Mouse (Mus musculus) lung, adult 2 months (tissue): ENCODE results near the gene Stx4a.

Experiments used
- CTCF ChIP-seq: fragments of 200-500 bp; IDR thresholded peaks from 2 replicates; pipeline ENCODE4 v1.5.1; 2011; ENCODE audit warnings: mild to moderate bottlenecking, low read length, control low read depth; ENCODE audit not compliant: insufficient read depth
- POLR2A ChIP-seq: fragments of 200-500 bp; IDR thresholded peaks from 2 replicates; pipeline ENCODE4 v1.6.1; 2011; ENCODE audit warnings: low read depth, mild to moderate bottlenecking, control low read depth, low read length, borderline replicate concordance; ENCODE audit errors: extremely low read depth

DNA sequence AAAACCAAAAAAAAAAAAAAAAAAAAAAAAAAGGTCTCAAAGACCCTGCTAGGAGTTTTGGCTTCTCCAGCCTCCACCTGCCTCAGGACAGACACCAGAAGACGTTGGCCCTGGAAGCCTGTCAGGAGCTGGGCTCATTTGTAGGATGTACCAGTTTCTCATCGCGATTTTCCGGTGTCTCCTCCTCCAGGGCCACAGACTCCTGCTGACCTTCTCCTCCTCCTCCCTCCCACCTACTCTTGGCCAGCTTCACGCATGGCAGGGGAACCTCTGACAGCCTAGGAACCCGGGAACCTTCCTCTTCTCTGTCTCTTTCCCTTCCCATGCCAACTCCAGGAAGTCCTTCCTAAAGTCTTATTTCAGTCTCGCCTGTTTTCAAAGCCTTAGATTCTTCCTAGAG is 7.0 kb upstream of the Stx4a start:
- TF ChIP-seq CTCF (no peak), POLR2A (no peak)
